Mouse (Mus musculus) liver, embryonic 14.5 days (tissue): ENCODE data around the gene Gng2.

Experiments
- CTCF ChIP-seq: IDR thresholded peaks from 2 replicates; pipeline ENCODE4 v1.5.1; 2016; ENCODE audit warnings: antibody characterized with exemption, low read depth, control low read depth
- EP300 ChIP-seq: IDR thresholded peaks from 2 replicates; pipeline ENCODE4 v1.6.1; 2016; ENCODE audit warnings: antibody characterized with exemption, low read depth

GRCm38 (mm10) chr14:19924086-19924485, 53.3 kb downstream of the Gng2 start:
- TF ChIP-seq EP300 = no peak
- no peak for TF ChIP-seq CTCF
